Mouse (Mus musculus): ENCODE measurements around the gene Def6. TPM values are rescaled to one million over a fixed set of nuclear protein-coding genes. Genes with fewer than 3 reads are reported as not detected.

The Def6 gene
- total RNA-seq, 2 experiments from 2014 or later = 2.4 to 2.8 TPM

GRCm38 (mm10) chr17:28261795-28262194, 54.2 kb downstream of the Def6 start:
- DNase-seq (ENCODE audit: low spot score) = no peak
- intact Hi-C loops (cut with DNase I) = no loop called here

GRCm38 (mm10) chr17:28263181-28263894, 55.8 kb downstream of the Def6 start:
- intact Hi-C loops (cut with DNase I) = no loop called here
- DNase-seq (ENCODE audit: low spot score) = no peak

GRCm38 (mm10) chr17:28267251-28267650, 59.7 kb downstream of the Def6 start:
- DNase-seq (ENCODE audit: low spot score) = no peak
- intact Hi-C loops (cut with DNase I) = no loop called here

- intact Hi-C loops (cut with DNase I) = loop anchor here (5.0 kb wide), 1 partner anchor 33 kb away; no protein-coding TSS in a partner anchor
- no peak for DNase-seq (ENCODE audit: low spot score)
Observed at GRCm38 (mm10) chr17:28270165-28270564, 62.6 kb downstream of the Def6 start.

DNA sequence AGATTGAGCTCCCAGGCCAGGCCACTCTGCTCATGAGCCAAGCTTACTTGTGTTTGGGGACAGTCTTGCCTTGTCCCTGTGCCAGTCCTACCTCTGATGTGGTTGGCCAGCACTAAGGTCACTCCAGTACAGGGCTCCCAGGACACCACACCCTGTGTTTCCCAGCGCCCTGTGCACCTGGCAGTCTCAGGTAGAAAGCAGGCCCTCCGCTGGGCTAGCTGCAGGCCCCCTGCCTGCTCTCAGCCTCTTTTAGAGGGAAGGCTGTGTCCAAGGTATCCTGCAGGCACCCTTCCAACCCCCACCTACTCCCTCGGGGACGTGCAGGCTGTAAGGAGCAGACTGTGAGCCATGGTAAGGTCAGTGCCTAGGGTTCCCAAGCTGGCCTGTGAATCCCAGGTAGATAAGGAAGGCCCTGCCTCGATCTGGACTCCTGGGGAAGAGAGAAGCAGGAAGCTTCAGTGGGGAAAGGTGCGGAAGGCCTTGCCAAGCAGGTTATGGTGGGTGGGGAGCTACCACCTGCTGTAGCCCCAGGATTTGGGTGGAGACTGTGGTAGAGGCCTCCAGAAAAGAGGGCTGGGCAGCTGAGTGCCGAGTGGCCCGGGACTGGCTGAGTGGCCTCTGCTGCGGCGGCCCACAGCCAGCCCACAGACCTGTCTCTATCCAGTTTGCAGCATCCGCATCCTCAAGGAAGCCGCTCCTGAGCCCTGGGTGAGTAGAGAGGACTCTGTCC, 64.1 kb downstream of the Def6 start:
- DNase-seq (ENCODE audit: low spot score) = no peak
- intact Hi-C loops (cut with DNase I) = loop anchor here (5.0 kb wide), 1 partner anchor 34 kb away; no protein-coding TSS in a partner anchor

DNA sequence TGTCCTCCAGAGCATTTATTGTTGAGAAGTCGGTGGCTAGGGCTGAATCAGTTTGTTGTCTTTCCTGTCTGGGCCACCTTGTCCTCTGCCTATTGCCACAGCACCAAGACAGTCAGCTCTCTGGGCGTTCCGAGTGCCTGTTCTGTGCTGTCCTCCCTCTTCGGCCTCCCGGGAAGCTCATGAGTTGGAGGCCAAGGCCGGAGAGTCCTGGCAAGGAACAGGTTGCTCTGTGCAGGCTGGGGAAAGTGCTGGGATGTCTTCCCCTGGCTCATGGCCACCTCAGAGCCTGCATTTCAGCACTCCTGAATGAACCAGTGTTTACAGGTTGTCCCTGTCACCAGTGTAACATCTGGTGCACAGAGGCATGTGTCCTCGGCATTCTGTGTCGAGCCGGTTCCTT, 64.7 kb downstream of the Def6 start:
- DNase-seq (ENCODE audit: low spot score) = no peak

GRCm38 (mm10) chr17:28272837-28273236, 65.3 kb downstream of the Def6 start:
- intact Hi-C loops (cut with DNase I) = loop anchor here (5.0 kb wide), 1 partner anchor 36 kb away; no protein-coding TSS in a partner anchor
- DNase-seq (ENCODE audit: low spot score) = no peak

More for the DNA sequence above, 64.7 kb downstream of the Def6 start:
- intact Hi-C loops (cut with DNase I) = loop anchor here (5.0 kb wide), 1 partner anchor 35 kb away; no protein-coding TSS in a partner anchor

DNA sequence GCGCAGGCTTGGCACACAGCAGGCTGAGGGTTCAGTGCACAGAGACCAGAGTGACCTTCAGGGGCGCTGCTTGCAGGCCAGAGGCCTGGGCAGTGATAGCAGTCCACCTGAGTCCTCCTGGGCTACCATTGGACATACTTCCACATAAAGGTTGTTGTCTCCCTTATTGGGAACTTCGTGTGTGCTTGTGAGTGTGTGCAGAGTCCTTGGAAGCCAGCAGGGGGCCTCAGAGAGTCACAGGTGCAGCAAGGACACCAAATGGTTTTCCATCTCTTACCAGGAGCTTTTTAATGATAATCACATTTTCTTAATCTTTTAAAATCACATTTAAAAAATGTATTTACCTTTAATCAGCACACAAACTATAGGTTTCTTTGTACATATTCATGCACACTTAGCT, 67.2 kb downstream of the Def6 start:
- DNase-seq (ENCODE audit: low spot score) = no peak
- intact Hi-C loops (cut with DNase I) = loop anchor here (5.0 kb wide), 1 partner anchor 37 kb away; no protein-coding TSS in a partner anchor

- intact Hi-C loops (cut with DNase I) = no loop called here
- DNase-seq (ENCODE audit: low spot score) = no peak
Observed at GRCm38 (mm10) chr17:28277226-28277625, 69.6 kb downstream of the Def6 start.

GRCm38 (mm10) chr17:28277721-28278120, 70.1 kb downstream of the Def6 start:
- DNase-seq (ENCODE audit: low spot score) = no peak
- intact Hi-C loops (cut with DNase I) = no loop called here

- DNase-seq (ENCODE audit: low spot score) = no peak
- intact Hi-C loops (cut with DNase I) = no loop called here
Observed at GRCm38 (mm10) chr17:28278156-28278555, 70.6 kb downstream of the Def6 start.

Other genes with a start within 250 kb of the Def6 start
- not detected for gene Tcp11, start 127.1 kb upstream of the Def6 start, total RNA-seq (2021)
- gene Scube3, start 65.6 kb upstream of the Def6 start, total RNA-seq (2021) = under 1 TPM; 0.53 to 0.73 TPM
- 10 to 100 TPM; 11.5 to 12.4 TPM for gene Zfp523, start 30.6 kb upstream of the Def6 start, total RNA-seq (2021)
- 10 to 100 TPM; 40.4 to 40.6 TPM for gene Ppard, start 24.9 kb downstream of the Def6 start, total RNA-seq (2021)
- gene Fance, start 105.7 kb downstream of the Def6 start, total RNA-seq (2021) = 10 to 100 TPM; 10.5 to 11.1 TPM
- 100 to 1,000 TPM; 359 to 375 TPM for gene Rpl10a, start 120.7 kb downstream of the Def6 start, total RNA-seq (2021)
- 10 to 100 TPM; 12.2 to 14.4 TPM for gene Tead3, start 143.0 kb downstream of the Def6 start, total RNA-seq (2021)
- under 1 TPM in 1 of 2 experiments, not detected in 1; 0.34 TPM for gene Tulp1, start 157.4 kb downstream of the Def6 start, total RNA-seq (2021)

Data from heart, postnatal 25 days (tissue).